Mouse (Mus musculus) testis, adult 2 months (tissue): ENCODE results near the gene Ift140. TPM values are rescaled to one million over a fixed set of nuclear protein-coding genes. Genes with fewer than 3 reads are reported as not detected.

Experiments used
- H3K27ac ChIP-seq: fragments of 200-500 bp; 2 replicates; pipeline ENCODE4 v1.5.1; 2012; ENCODE audit warnings: low read depth, low read length; ENCODE audit not compliant: control insufficient read depth, insufficient read depth
- H3K27me3 ChIP-seq: fragments of 200-500 bp; 2 replicates; pipeline ENCODE4 v1.6.1; 2012; ENCODE audit warnings: mild to moderate bottlenecking, low read length, moderate library complexity; ENCODE audit not compliant: control insufficient read depth, insufficient read depth
- H3K36me3 ChIP-seq: fragments of 200-500 bp; 2 replicates; pipeline ENCODE4 v1.6.1; 2012; ENCODE audit warnings: mild to moderate bottlenecking, low read length; ENCODE audit not compliant: control insufficient read depth, insufficient read depth
- H3K4me1 ChIP-seq: fragments of 200-500 bp; 2 replicates; pipeline ENCODE4 v1.6.1; 2012; ENCODE audit warnings: low read length; ENCODE audit not compliant: control insufficient read depth, insufficient read depth
- H3K4me3 ChIP-seq: fragments of 200-500 bp; 2 replicates; pipeline ENCODE4 v1.5.1; 2012; ENCODE audit warnings: low read depth, mild to moderate bottlenecking, low read length, moderate library complexity, mixed read lengths; ENCODE audit not compliant: control insufficient read depth
- CTCF ChIP-seq: fragments of 200-500 bp; IDR thresholded peaks from 2 replicates; pipeline ENCODE4 v1.5.1; 2012; ENCODE audit warnings: low read depth, mild to moderate bottlenecking, inconsistent platforms, low read length, moderate library complexity; ENCODE audit not compliant: control insufficient read depth, insufficient read depth, insufficient replicate concordance
- POLR2A ChIP-seq: fragments of 200-500 bp; IDR thresholded peaks from 2 replicates; pipeline ENCODE4 v1.6.1; 2012; ENCODE audit warnings: low read depth, mild to moderate bottlenecking, inconsistent platforms, low read length, moderate library complexity; ENCODE audit not compliant: control insufficient read depth
- polyA plus RNA-seq: library from polyadenylated mRNA; depleted of rRNA; stranded (reverse); fragments of >200 nt; gene quantifications from 2 replicates; pipeline ENCODE4 v1.2.3, GENCODE M21; 2012

Ift140 gene
- polyA plus RNA-seq, 1 experiment, result 130 TPM

- H3K27ac ChIP-seq, result no peak overlapping the region
- peaks cover 3% of the 10 kb centered on the region for H3K36me3 ChIP-seq
- no peaks in the 10 kb centered on the region for H3K27me3 ChIP-seq
- TF ChIP-seq POLR2A (no peak), CTCF (no peak)
- H3K4me1 ChIP-seq, result peaks cover 5% of the 10 kb centered on the region
- no peak overlapping the region for H3K4me3 ChIP-seq
These were observed 47.4 kb downstream of the Ift140 start for GRCm38 (mm10) chr17:25063261-25063660.

GRCm38 (mm10) chr17:25063872-25064271, 48.0 kb downstream of the Ift140 start:
- H3K36me3 ChIP-seq, result peaks cover 3% of the 10 kb centered on the region

GRCm38 (mm10) chr17:25064351-25064750, 48.5 kb downstream of the Ift140 start:
- peaks cover 3% of the 10 kb centered on the region for H3K36me3 ChIP-seq
- TF ChIP-seq POLR2A (no peak), CTCF (no peak)
- no peaks in the 10 kb centered on the region for H3K27me3 ChIP-seq
- H3K27ac ChIP-seq, result peak overlapping the region; percentile 30
- no peak overlapping the region for H3K4me3 ChIP-seq
- peaks cover 5% of the 10 kb centered on the region for H3K4me1 ChIP-seq

More at GRCm38 (mm10) chr17:25063872-25064271, 48.0 kb downstream of the Ift140 start:
- Histone ChIP-seq H3K27ac (peak overlapping the region; percentile 30), H3K4me1 (peaks cover 5% of the 10 kb centered on the region), H3K27me3 (no peaks in the 10 kb centered on the region), H3K4me3 (no peak overlapping the region)
- no peak for TF ChIP-seq POLR2A
- no peak for TF ChIP-seq CTCF

GRCm38 (mm10) chr17:25065189-25065588, 49.3 kb downstream of the Ift140 start:
- no peaks in the 10 kb centered on the region for H3K27me3 ChIP-seq
- H3K4me3 ChIP-seq, result no peak overlapping the region
- peaks cover 3% of the 10 kb centered on the region for H3K36me3 ChIP-seq
- peaks cover 5% of the 10 kb centered on the region for H3K4me1 ChIP-seq
- no peak overlapping the region for H3K27ac ChIP-seq
- TF ChIP-seq POLR2A (no peak), CTCF (no peak)

GRCm38 (mm10) chr17:25066595-25066994, 50.7 kb downstream of the Ift140 start:
- no peaks in the 10 kb centered on the region for H3K27me3 ChIP-seq
- TF ChIP-seq POLR2A, result no peak
- TF ChIP-seq CTCF, result no peak
- peak overlapping the region; percentile 68 for H3K27ac ChIP-seq
- no peak overlapping the region for H3K4me3 ChIP-seq
- H3K4me1 ChIP-seq, result peaks cover 5% of the 10 kb centered on the region
- H3K36me3 ChIP-seq, result peaks cover 2% of the 10 kb centered on the region; the same call in 1 of the 2 replicates

- peak overlapping the region; percentile 68 for H3K27ac ChIP-seq
- no peak overlapping the region for H3K4me3 ChIP-seq
- peaks cover 5% of the 10 kb centered on the region for H3K4me1 ChIP-seq
- no peaks in the 10 kb centered on the region for H3K27me3 ChIP-seq
- H3K36me3 ChIP-seq, result peaks cover 2% of the 10 kb centered on the region; the same call in 1 of the 2 replicates
- no peak for TF ChIP-seq POLR2A
- TF ChIP-seq CTCF, result no peak
These were observed 51.6 kb downstream of the Ift140 start for GRCm38 (mm10) chr17:25067442-25067851.

GRCm38 (mm10) chr17:25068690-25069089, 52.8 kb downstream of the Ift140 start:
- no peaks in the 10 kb centered on the region for H3K27me3 ChIP-seq
- TF ChIP-seq CTCF (no peak), POLR2A (no peak)
- no peak overlapping the region for H3K27ac ChIP-seq
- H3K36me3 ChIP-seq, result peaks cover 2% of the 10 kb centered on the region; the same call in 1 of the 2 replicates
- no peak overlapping the region for H3K4me3 ChIP-seq
- H3K4me1 ChIP-seq, result peaks cover 4% of the 10 kb centered on the region
